Mouse (Mus musculus) heart, embryonic 16.5 days (tissue): ENCODE results near the gene Car15. TPM values are rescaled to one million over a fixed set of nuclear protein-coding genes. Genes with fewer than 3 reads are reported as not detected.
A peak's percentile ranks its signal among the peaks of the same experiment; 100 is the strongest.

Experiments used
- ATAC-seq: fragments of 200-750 bp; cut with Nextera tagmentation; replicated peaks from 2 replicates; pipeline ENCODE4 v1.8.0; 2017; ENCODE audit warnings: moderate number of reproducible peaks; ENCODE audit not compliant: insufficient read depth, low FRiP score; ENCODE audit errors: extremely low read depth
- H3K27ac ChIP-seq: fragments of 300-500 bp; sonication (generic); 2 replicates; pipeline ENCODE4 v1.5.1; 2014; ENCODE audit warnings: mild to moderate bottlenecking, low read length, control low read depth, moderate library complexity
- H3K27me3 ChIP-seq: fragments of 300-500 bp; sonication (generic); 2 replicates; pipeline ENCODE4 v1.6.1; 2014; ENCODE audit warnings: low read length, mixed read lengths; ENCODE audit not compliant: control insufficient read depth, insufficient read depth
- H3K36me3 ChIP-seq: fragments of 300-500 bp; sonication (generic); 2 replicates; pipeline ENCODE4 v1.6.1; 2014; ENCODE audit not compliant: control insufficient read depth, insufficient read depth
- H3K4me1 ChIP-seq: fragments of 300-500 bp; sonication (generic); 2 replicates; pipeline ENCODE4 v1.6.1; 2014; ENCODE audit warnings: low read length, mixed read lengths; ENCODE audit not compliant: control insufficient read depth, insufficient read depth
- H3K4me2 ChIP-seq: fragments of 300-500 bp; sonication (generic); 2 replicates; pipeline ENCODE4 v1.6.1; 2014; ENCODE audit warnings: low read depth, mild to moderate bottlenecking, control low read depth, low read length
- H3K4me3 ChIP-seq: fragments of 300-500 bp; sonication (generic); 2 replicates; pipeline ENCODE4 v1.5.1; 2014; ENCODE audit warnings: mild to moderate bottlenecking, control low read depth, low read length
- H3K9ac ChIP-seq: fragments of 300-500 bp; sonication (generic); 2 replicates; pipeline ENCODE4 v1.6.1; 2014; ENCODE audit warnings: low read length, control low read depth
- H3K9me3 ChIP-seq: fragments of 300-500 bp; sonication (generic); replicated peaks from 2 replicates; pipeline ENCODE4 v1.6.1; 2016; ENCODE audit warnings: low read length; ENCODE audit not compliant: control insufficient read depth
- WGBS: fragments of 180-500 bp; shearing (Covaris S2); extraction: QIAGEN DNeasy Blood & Tissue Kit; methylation state at CpG from one replicate; pipeline ENCODE4 v1.1.7; 2014; 5-methylcytosine and 5-hydroxymethylcytosine counted together
- polyA plus RNA-seq: library from polyadenylated mRNA; unstranded; fragments of >200 nt; fragmentation: Nextera tagmentation; extraction: Ambion mirVana; gene quantifications from 2 replicates; pipeline ENCODE4 v1.2.1, GENCODE M21; 2015

Car15 gene
- polyA plus RNA-seq, 1 experiment from 2014 or later = 2.0 TPM

GRCm38 (mm10) chr16:17843701-17844365, 5.7 kb upstream of the Car15 start:
- 84% methylated on average over 10 of the region's 10 CpGs for WGBS
- H3K36me3 ChIP-seq = peaks cover 48% of the 10 kb centered on the region
- H3K27ac ChIP-seq = no peak overlapping the region

GRCm38 (mm10) chr16:17842437-17842836, 4.3 kb upstream of the Car15 start:
- peaks cover under 1% of the 10 kb centered on the region; the same call in 1 of the 2 replicates for H3K27me3 ChIP-seq
- H3K36me3 ChIP-seq = peaks cover 48% of the 10 kb centered on the region
- WGBS = 91% methylated on average over 7 of the region's 7 CpGs
- H3K4me1 ChIP-seq = no peaks in the 10 kb centered on the region
- H3K4me3 ChIP-seq = no peak overlapping the region
- H3K27ac ChIP-seq = no peak overlapping the region
- no peak overlapping the region for H3K4me2 ChIP-seq
- H3K9me3 ChIP-seq = no peaks in the 10 kb centered on the region
- no peak overlapping the region for H3K9ac ChIP-seq
- no peak for ATAC-seq

More at GRCm38 (mm10) chr16:17843701-17844365, 5.7 kb upstream of the Car15 start:
- H3K4me2 ChIP-seq = no peak overlapping the region
- H3K27me3 ChIP-seq = no peaks in the 10 kb centered on the region
- H3K9me3 ChIP-seq = no peaks in the 10 kb centered on the region
- H3K9ac ChIP-seq = no peak overlapping the region
- H3K4me1 ChIP-seq = no peaks in the 10 kb centered on the region
- no peak for ATAC-seq
- H3K4me3 ChIP-seq = no peak overlapping the region

DNA sequence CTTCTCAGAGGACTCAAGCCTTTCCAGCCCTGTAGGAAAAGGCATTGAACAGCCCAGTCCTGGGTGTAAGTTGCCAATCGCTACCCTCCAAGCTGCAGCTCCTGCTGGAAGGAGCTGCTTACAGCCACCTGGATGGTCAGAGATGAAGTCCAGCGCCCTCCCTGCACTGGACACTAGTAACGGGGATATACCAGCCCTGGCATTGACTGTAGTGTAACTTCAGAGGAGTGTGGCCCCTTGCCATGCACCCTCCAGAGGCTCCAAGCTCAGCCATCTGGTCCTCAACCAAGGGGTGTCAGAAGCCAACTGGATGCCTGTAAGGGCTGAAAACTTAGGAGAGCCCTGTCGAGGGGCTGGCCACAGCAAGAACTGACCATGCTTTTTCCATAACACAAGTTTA, 1.8 kb upstream of the Car15 start:
- H3K27ac ChIP-seq = no peak overlapping the region
- H3K27me3 ChIP-seq = peaks cover 21% of the 10 kb centered on the region
- H3K36me3 ChIP-seq = peaks cover 33% of the 10 kb centered on the region
- WGBS = 81% methylated on average over 4 of the region's 4 CpGs
- ATAC-seq = no peak
- H3K4me2 ChIP-seq = no peak overlapping the region
- no peak overlapping the region for H3K4me3 ChIP-seq
- H3K4me1 ChIP-seq = no peaks in the 10 kb centered on the region
- no peak overlapping the region for H3K9ac ChIP-seq
- H3K9me3 ChIP-seq = no peaks in the 10 kb centered on the region

- no peak overlapping the region for H3K4me3 ChIP-seq
- no peak overlapping the region for H3K27ac ChIP-seq
- no peaks in the 10 kb centered on the region for H3K9me3 ChIP-seq
- H3K9ac ChIP-seq = no peak overlapping the region
- 59% methylated on average over 13 of the region's 13 CpGs for WGBS
- ATAC-seq = no peak
- H3K4me1 ChIP-seq = no peaks in the 10 kb centered on the region
- H3K36me3 ChIP-seq = no peaks in the 10 kb centered on the region
- H3K27me3 ChIP-seq = peaks cover 66% of the 10 kb centered on the region
- H3K4me2 ChIP-seq = no peak overlapping the region
Observed at GRCm38 (mm10) chr16:17835481-17835880, 2.7 kb downstream of the Car15 start.

DNA sequence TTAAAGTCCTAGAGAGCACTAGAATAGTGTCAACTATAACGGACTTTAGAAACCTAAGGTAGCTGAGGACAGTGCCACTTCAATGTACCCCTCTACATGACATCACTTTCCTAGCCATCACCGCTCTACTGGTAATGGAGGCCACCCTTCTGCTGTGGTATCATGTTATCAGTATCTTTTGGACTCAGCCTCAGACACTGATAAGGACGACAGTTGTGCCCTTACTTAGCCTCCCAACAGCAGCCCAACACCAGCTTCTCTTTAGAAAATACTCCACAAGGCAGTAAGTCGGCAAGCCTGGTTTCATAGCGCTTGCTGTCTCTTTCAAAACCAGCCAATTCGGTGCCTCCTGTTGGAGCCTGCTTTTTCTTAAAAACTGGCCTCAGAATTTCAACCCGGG, 3.6 kb downstream of the Car15 start:
- H3K4me1 ChIP-seq = no peaks in the 10 kb centered on the region
- 45% methylated on average over 7 of the region's 7 CpGs for WGBS
- no peak overlapping the region for H3K27ac ChIP-seq
- no peaks in the 10 kb centered on the region for H3K9me3 ChIP-seq
- no peak overlapping the region for H3K4me2 ChIP-seq
- peaks cover 74% of the 10 kb centered on the region for H3K27me3 ChIP-seq
- no peaks in the 10 kb centered on the region for H3K36me3 ChIP-seq
- no peak overlapping the region for H3K9ac ChIP-seq
- no peak overlapping the region for H3K4me3 ChIP-seq
- ATAC-seq = no peak

- no peaks in the 10 kb centered on the region for H3K9me3 ChIP-seq
- peak overlapping the region; percentile 55 for H3K4me3 ChIP-seq
- no peaks in the 10 kb centered on the region for H3K4me1 ChIP-seq
- H3K27ac ChIP-seq = no peak overlapping the region
- under 1% methylated on average over 87 of the region's 103 CpGs for WGBS
- no peak for ATAC-seq
- H3K4me2 ChIP-seq = peak overlapping the region; percentile 95
- H3K36me3 ChIP-seq = no peaks in the 10 kb centered on the region
- peak overlapping the region; percentile 65 for H3K9ac ChIP-seq
- H3K27me3 ChIP-seq = peaks cover 77% of the 10 kb centered on the region
Observed at GRCm38 (mm10) chr16:17833681-17834399, 4.3 kb downstream of the Car15 start.

GRCm38 (mm10) chr16:17833321-17833680, 4.9 kb downstream of the Car15 start:
- H3K27ac ChIP-seq = no peak overlapping the region
- under 1% methylated on average over 37 of the region's 37 CpGs for WGBS
- ATAC-seq = 0 out of 2 replicates have a peak, but pooled peaks have one; percentile 25

GRCm38 (mm10) chr16:17832821-17833220, 5.3 kb downstream of the Car15 start, which contains the start of gene B830017H08Rik:
TSS of gene B830017H08Rik (plus strand) at chr16:17833121.
- peak within 1 kb of the TSS; percentile 95 for H3K4me2 ChIP-seq
- WGBS = 32% methylated on average over 7 of the region's 7 CpGs
- no peak within 1 kb of the TSS for H3K27ac ChIP-seq
- no peak for ATAC-seq
- no peaks in the 10 kb centered on the region for H3K36me3 ChIP-seq
- H3K4me1 ChIP-seq = no peaks in the 10 kb centered on the region
- peak within 1 kb of the TSS; percentile 65 for H3K9ac ChIP-seq
- no peaks in the 10 kb centered on the region for H3K9me3 ChIP-seq
- peaks cover 77% of the 10 kb centered on the region for H3K27me3 ChIP-seq
- H3K4me3 ChIP-seq = peak within 1 kb of the TSS; percentile 55

More at GRCm38 (mm10) chr16:17833321-17833680, 4.9 kb downstream of the Car15 start:
- peak overlapping the region; percentile 65 for H3K9ac ChIP-seq
- no peaks in the 10 kb centered on the region for H3K36me3 ChIP-seq
- H3K4me3 ChIP-seq = peak overlapping the region; percentile 55
- H3K27me3 ChIP-seq = peaks cover 77% of the 10 kb centered on the region
- no peaks in the 10 kb centered on the region for H3K4me1 ChIP-seq
- H3K9me3 ChIP-seq = no peaks in the 10 kb centered on the region
- H3K4me2 ChIP-seq = peak overlapping the region; percentile 95

DNA sequence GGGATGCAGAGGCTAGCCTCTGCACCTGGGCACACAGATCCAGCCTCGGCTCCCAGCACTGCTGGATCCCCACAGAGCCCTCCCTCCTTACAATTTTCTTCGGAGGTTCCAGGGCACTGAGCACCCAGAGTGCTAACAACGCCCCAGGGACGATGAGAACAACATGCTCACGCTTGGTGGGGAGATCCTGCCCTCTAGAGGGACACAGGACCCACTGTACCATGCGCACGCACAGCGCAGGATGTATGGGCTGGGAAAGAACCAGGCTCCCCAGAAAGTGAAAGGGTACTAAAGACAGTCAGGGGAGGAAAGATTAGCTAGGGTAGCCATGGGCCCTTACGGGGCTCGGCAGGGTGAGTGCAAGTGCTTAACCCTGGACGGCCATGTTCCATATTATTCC, 6.4 kb downstream of the Car15 start:
- no peaks in the 10 kb centered on the region for H3K9me3 ChIP-seq
- no peaks in the 10 kb centered on the region for H3K4me1 ChIP-seq
- H3K36me3 ChIP-seq = no peaks in the 10 kb centered on the region
- ATAC-seq = no peak
- no peak overlapping the region for H3K27ac ChIP-seq
- no peak overlapping the region for H3K4me2 ChIP-seq
- H3K27me3 ChIP-seq = peaks cover 71% of the 10 kb centered on the region
- H3K4me3 ChIP-seq = no peak overlapping the region
- WGBS = 19% methylated on average over 11 of the region's 11 CpGs
- no peak overlapping the region for H3K9ac ChIP-seq
